Mouse (Mus musculus): ENCODE measurements around the gene Arhgap19. TPM values are rescaled to one million over a fixed set of nuclear protein-coding genes. Genes with fewer than 3 reads are reported as not detected.
A peak's percentile ranks its signal among the peaks of the same experiment; 100 is the strongest.

Gene Arhgap19
- polyA plus RNA-seq, 1 experiment from 2014 or later = 27.8 TPM

DNA sequence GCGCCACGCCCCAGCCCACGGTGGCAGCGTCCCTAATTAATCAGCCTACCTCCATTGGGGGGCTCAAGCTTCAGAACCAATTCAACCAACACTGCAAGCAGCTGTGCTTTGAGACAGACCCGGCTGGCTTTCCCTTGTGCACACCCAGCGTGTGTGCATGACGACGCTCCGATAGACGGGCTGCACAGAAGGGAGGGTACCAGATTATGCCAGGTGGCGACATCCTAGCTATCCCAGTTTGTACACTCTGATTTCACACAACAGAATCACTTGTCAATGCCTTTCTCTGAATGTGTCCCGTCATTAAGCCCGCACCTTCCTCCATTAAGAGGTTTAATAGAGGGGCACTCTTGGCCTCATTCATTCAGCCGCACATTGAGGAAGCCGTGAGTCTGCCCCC lies 47.1 kb downstream of the Arhgap19 start:
- H3K4me2 ChIP-seq (replicated peaks) = no peak overlapping the region
- peaks cover 30% of the 10 kb centered on the region for H3K27me3 ChIP-seq

GRCm38 (mm10) chr19:41751906-41752305 lies 49.9 kb downstream of the Arhgap19 start:
- no peak overlapping the region for H3K27ac ChIP-seq (replicated peaks)
- H3K4me2 ChIP-seq (replicated peaks) = no peak overlapping the region
- no peak for ATAC-seq (ENCODE audit: low FRiP score, low read depth)
- H3K4me1 ChIP-seq = peaks cover 23% of the 10 kb centered on the region
- H3K4me3 ChIP-seq = no peak overlapping the region
- peaks cover 30% of the 10 kb centered on the region for H3K27me3 ChIP-seq
- no peaks in the 10 kb centered on the region for H3K9me3 ChIP-seq
- 67% methylated on average over 11 of the region's 11 CpGs for WGBS
- H3K36me3 ChIP-seq = no peaks in the 10 kb centered on the region
- H3K9ac ChIP-seq (replicated peaks) = no peak overlapping the region

More for the DNA sequence above, 47.1 kb downstream of the Arhgap19 start:
- H3K4me3 ChIP-seq = no peak overlapping the region
- H3K9ac ChIP-seq (replicated peaks) = no peak overlapping the region
- no peaks in the 10 kb centered on the region for H3K36me3 ChIP-seq
- WGBS = 44% methylated on average over 15 of the region's 15 CpGs
- H3K9me3 ChIP-seq = no peaks in the 10 kb centered on the region
- peaks cover 19% of the 10 kb centered on the region for H3K4me1 ChIP-seq
- no peak overlapping the region for H3K27ac ChIP-seq (replicated peaks)
- ATAC-seq (ENCODE audit: low FRiP score, low read depth) = no peak; the same call in 1 of the 2 replicates

DNA sequence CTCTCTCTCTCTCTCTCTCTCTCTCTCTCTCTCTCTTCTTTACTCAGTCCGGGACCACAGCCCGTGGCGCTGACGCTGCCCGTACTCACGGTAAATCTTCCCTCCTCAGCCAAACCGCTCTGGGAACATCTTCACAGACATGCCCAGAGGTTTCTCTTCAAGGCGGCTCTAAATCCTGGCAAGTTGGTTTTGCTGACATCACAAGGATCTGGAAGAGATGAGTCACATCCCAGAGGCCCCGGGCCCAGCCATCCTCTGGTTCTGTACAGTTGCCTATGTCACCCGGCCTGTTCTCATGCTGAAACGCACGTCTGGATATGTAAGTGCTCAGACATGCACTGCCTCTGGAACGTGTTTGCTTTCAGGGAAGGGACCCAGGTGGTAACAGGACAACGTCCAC lies 54.4 kb downstream of the Arhgap19 start:
- ATAC-seq (ENCODE audit: low FRiP score, low read depth) = no peak
- no peak overlapping the region for H3K4me3 ChIP-seq
- no peaks in the 10 kb centered on the region for H3K36me3 ChIP-seq
- no peaks in the 10 kb centered on the region for H3K9me3 ChIP-seq
- no peak overlapping the region for H3K9ac ChIP-seq (replicated peaks)
- peaks cover 40% of the 10 kb centered on the region for H3K27me3 ChIP-seq
- WGBS = 84% methylated on average over 14 of the region's 14 CpGs
- no peak overlapping the region for H3K27ac ChIP-seq (replicated peaks)
- no peak overlapping the region for H3K4me2 ChIP-seq (replicated peaks)
- peaks cover 58% of the 10 kb centered on the region for H3K4me1 ChIP-seq

DNA sequence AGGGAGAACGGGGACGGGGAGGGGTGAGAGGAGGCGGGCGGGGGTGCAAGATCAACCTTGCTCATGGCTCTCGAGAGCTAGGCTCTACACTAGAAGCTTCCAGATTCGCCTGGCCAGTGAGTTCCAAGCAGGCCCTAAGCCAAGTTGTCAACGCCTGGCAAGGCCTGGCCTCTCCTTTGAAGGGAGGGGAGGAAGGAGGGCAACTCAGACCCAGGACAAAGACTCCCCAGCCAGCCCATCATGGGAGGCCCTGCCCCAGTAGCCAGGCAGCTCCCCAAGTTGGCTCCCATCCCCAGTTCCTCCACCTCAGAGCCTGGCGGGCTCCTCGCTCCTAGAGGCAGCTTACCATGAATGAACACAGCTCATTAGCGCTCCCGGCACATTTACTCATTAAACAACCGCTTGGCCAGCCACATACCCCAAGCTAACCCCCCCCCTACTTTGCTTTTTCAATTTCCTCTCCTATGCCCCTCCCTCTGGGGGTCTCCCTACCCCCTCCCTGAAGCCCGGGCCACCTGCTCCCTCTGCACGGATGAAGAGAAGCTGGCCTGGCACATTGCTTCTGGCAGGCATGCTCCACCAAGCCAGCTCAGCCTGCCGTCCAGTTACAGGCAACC lies 55.8 kb downstream of the Arhgap19 start:
- peaks cover 48% of the 10 kb centered on the region for H3K27me3 ChIP-seq
- WGBS = 38% methylated on average over 15 of the region's 15 CpGs
- no peaks in the 10 kb centered on the region for H3K36me3 ChIP-seq
- H3K9me3 ChIP-seq = no peaks in the 10 kb centered on the region
- H3K4me2 ChIP-seq (replicated peaks) = 0 out of 2 replicates have a peak overlapping the region, but pooled peaks have one; percentile 6
- ATAC-seq (ENCODE audit: low FRiP score, low read depth) = peak; percentile 87
- no peak overlapping the region for H3K9ac ChIP-seq (replicated peaks)
- H3K27ac ChIP-seq (replicated peaks) = peak overlapping the region; percentile 69
- peaks cover 55% of the 10 kb centered on the region for H3K4me1 ChIP-seq
- H3K4me3 ChIP-seq = no peak overlapping the region

DNA sequence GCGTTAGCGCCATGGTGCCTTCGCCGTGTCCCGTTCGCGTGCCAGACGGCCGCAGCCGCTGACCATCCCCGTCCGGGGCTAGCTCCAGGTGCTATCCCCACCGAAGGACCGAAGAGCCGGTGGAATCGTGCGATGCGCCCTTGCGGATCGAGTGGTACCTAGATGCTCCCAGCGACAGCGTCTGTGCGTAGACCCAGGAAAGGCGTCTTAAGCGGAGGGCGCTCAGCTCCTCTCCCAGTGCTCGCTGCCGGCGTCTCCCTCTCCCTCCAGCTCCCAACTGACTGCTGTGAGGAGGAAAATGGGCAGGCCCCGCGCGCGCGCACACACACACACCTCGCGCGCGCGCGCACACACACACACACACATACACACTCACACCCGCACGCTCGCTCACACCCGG lies 58.5 kb downstream of the Arhgap19 start, which contains the start of gene Slit1:
TSS of gene Slit1 (minus strand) at position 270 of the 400 bp plus-strand sequence.
- H3K9me3 ChIP-seq = no peaks in the 10 kb centered on the region
- peaks cover 71% of the 10 kb centered on the region for H3K4me1 ChIP-seq
- under 1% methylated on average over 44 of the region's 44 CpGs for WGBS
- peak within 1 kb of the TSS; percentile 91 for H3K4me2 ChIP-seq (replicated peaks)
- H3K27ac ChIP-seq (replicated peaks) = peak within 1 kb of the TSS; percentile 58
- H3K27me3 ChIP-seq = peaks cover 71% of the 10 kb centered on the region
- H3K9ac ChIP-seq (replicated peaks) = peak within 1 kb of the TSS; percentile 76
- H3K36me3 ChIP-seq = no peaks in the 10 kb centered on the region
- peak; percentile 16 for ATAC-seq (ENCODE audit: low FRiP score, low read depth)
- peak within 1 kb of the TSS; percentile 62 for H3K4me3 ChIP-seq

- WGBS = 19% methylated on average over 4 of the region's 4 CpGs
- no peak overlapping the region for H3K4me3 ChIP-seq
These were observed 63.0 kb downstream of the Arhgap19 start for GRCm38 (mm10) chr19:41738896-41739295.

DNA sequence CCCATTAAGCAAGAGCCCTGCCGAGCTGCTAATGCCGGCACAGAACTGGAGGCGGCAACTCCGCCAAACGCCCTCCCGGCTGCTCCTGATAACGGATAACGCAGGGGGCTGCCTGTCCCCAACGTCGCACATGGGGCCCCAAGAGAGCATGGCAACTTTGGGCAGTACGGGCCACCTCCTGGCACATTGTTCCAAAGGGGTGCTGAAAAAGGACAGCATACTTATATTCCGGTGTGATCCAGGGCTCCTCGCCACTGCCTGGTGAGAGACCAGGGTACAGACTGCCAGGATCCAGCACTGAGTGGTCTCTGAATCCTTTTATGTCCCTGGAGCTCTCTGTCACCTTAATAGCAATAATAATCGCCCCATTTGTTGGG lies 63.4 kb downstream of the Arhgap19 start:
- H3K4me1 ChIP-seq = peaks cover 58% of the 10 kb centered on the region
- no peaks in the 10 kb centered on the region for H3K36me3 ChIP-seq
- 10% methylated on average over 14 of the region's 14 CpGs for WGBS
- peak overlapping the region; percentile 44 for H3K4me2 ChIP-seq (replicated peaks)
- H3K9ac ChIP-seq (replicated peaks) = no peak overlapping the region
- peak overlapping the region; percentile 11; the same call in 1 of the 2 replicates for H3K4me3 ChIP-seq
- ATAC-seq (ENCODE audit: low FRiP score, low read depth) = peak; percentile 34
- peak overlapping the region; percentile 60 for H3K27ac ChIP-seq (replicated peaks)
- H3K9me3 ChIP-seq = no peaks in the 10 kb centered on the region
- peaks cover 79% of the 10 kb centered on the region for H3K27me3 ChIP-seq

More at GRCm38 (mm10) chr19:41738896-41739295, 63.0 kb downstream of the Arhgap19 start:
- no peak overlapping the region for H3K9ac ChIP-seq (replicated peaks)
- peak overlapping the region; percentile 44; the same call in 1 of the 2 replicates for H3K4me2 ChIP-seq (replicated peaks)
- no peaks in the 10 kb centered on the region for H3K9me3 ChIP-seq
- ATAC-seq (ENCODE audit: low FRiP score, low read depth) = no peak
- peak overlapping the region; percentile 60 for H3K27ac ChIP-seq (replicated peaks)
- H3K27me3 ChIP-seq = peaks cover 80% of the 10 kb centered on the region
- no peaks in the 10 kb centered on the region for H3K36me3 ChIP-seq
- peaks cover 63% of the 10 kb centered on the region for H3K4me1 ChIP-seq

- Histone ChIP-seq H3K9me3 (no peaks in the 10 kb centered on the region), H3K9ac (replicated peaks) (no peak overlapping the region), H3K27ac (replicated peaks) (peak overlapping the region; percentile 60), H3K4me3 (peak overlapping the region; percentile 11; the same call in 1 of the 2 replicates), H3K4me2 (replicated peaks) (peak overlapping the region; percentile 44), H3K4me1 (peaks cover 52% of the 10 kb centered on the region), H3K36me3 (no peaks in the 10 kb centered on the region), H3K27me3 (peaks cover 74% of the 10 kb centered on the region)
- ATAC-seq (ENCODE audit: low FRiP score, low read depth) = peak; percentile 67
- 3% methylated on average over 17 of the region's 18 CpGs for WGBS
These were observed 64.0 kb downstream of the Arhgap19 start for GRCm38 (mm10) chr19:41737657-41738428.

DNA sequence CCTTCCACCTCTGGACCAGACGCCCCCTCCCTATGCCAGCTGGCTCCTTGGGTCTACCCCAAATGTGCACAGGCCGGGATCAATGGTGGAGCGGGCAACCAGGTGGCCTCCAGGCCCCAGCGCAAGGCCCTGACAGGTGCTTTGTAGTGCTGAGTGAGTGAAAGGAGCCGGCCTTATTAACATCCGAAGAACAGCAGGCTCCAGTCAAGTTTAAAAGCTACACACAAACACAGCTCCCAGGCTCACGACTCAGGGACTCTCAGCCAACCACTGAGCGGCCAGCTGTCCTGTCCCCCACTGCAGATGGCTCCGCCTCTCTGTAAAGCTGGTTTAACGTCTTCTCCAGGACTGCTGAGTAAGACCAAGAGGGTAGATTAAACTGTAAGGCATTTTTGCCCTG lies 67.2 kb downstream of the Arhgap19 start:
- Histone ChIP-seq H3K36me3 (peaks cover 15% of the 10 kb centered on the region; the same call in 1 of the 2 replicates), H3K27me3 (peaks cover 42% of the 10 kb centered on the region), H3K27ac (replicated peaks) (peak overlapping the region; percentile 65), H3K4me3 (no peak overlapping the region), H3K4me2 (replicated peaks) (0 out of 2 replicates have a peak overlapping the region, but pooled peaks have one; percentile 9), H3K4me1 (peaks cover 39% of the 10 kb centered on the region), H3K9me3 (peaks cover 10% of the 10 kb centered on the region; the same call in 1 of the 2 replicates), H3K9ac (replicated peaks) (no peak overlapping the region)
- ATAC-seq (ENCODE audit: low FRiP score, low read depth) = peak; percentile 53
- 12% methylated on average over 10 of the region's 10 CpGs for WGBS

DNA sequence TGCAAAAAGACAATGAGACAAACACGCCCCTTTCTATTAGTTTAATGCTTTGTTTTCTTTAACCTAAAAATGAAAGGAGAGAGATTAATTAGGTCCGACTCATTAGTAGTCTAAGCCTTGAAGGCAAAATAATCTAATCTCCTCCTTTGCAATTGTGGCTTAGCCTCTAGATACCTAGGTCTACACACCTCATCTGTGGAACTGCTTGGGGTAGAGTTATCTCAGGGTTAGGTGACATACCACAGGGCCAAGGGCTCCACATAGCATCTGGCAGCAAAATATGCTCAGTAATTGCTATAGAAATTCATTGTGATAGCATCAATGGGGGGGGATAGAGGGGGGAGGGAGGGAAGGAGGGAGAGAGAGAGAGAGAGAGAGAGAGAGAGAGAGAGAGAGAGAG lies 76.4 kb downstream of the Arhgap19 start:
- 0 out of 2 replicates have a peak, but pooled peaks cover 3% of the 10 kb centered on the region for H3K27me3 ChIP-seq
- 55% methylated on average over 2 of the region's 2 CpGs for WGBS

GRCm38 (mm10) chr19:41724831-41725470 lies 76.9 kb downstream of the Arhgap19 start:
- 0 out of 2 replicates have a peak, but pooled peaks cover 4% of the 10 kb centered on the region for H3K36me3 ChIP-seq
- H3K9me3 ChIP-seq = no peaks in the 10 kb centered on the region
- 33% methylated on average over 9 of the region's 9 CpGs for WGBS
- peak; percentile 79; the same call in 1 of the 2 replicates for ATAC-seq (ENCODE audit: low FRiP score, low read depth)
- H3K27me3 ChIP-seq = 0 out of 2 replicates have a peak, but pooled peaks cover 3% of the 10 kb centered on the region
- no peak overlapping the region for H3K4me2 ChIP-seq (replicated peaks)
- H3K4me1 ChIP-seq = peaks cover 10% of the 10 kb centered on the region
- H3K27ac ChIP-seq (replicated peaks) = no peak overlapping the region; the same call in 1 of the 2 replicates
- H3K4me3 ChIP-seq = no peak overlapping the region
- H3K9ac ChIP-seq (replicated peaks) = no peak overlapping the region

More for the DNA sequence above, 76.4 kb downstream of the Arhgap19 start:
- Histone ChIP-seq H3K4me3 (no peak overlapping the region), H3K36me3 (0 out of 2 replicates have a peak, but pooled peaks cover 9% of the 10 kb centered on the region), H3K27ac (replicated peaks) (no peak overlapping the region; the same call in 1 of the 2 replicates), H3K4me2 (replicated peaks) (no peak overlapping the region), H3K9ac (replicated peaks) (no peak overlapping the region), H3K4me1 (peaks cover 10% of the 10 kb centered on the region), H3K9me3 (no peaks in the 10 kb centered on the region)
- ATAC-seq (ENCODE audit: low FRiP score, low read depth) = no peak

All from midbrain, embryonic 12.5 days (tissue).